Mouse (Mus musculus): ENCODE data around the gene Celsr1. TPM values are rescaled to one million over a fixed set of nuclear protein-coding genes. Genes with fewer than 3 reads are reported as not detected.

Gene Celsr1
- polyA plus RNA-seq, 1 experiment from 2014 or later = 2.0 TPM

GRCm38 (mm10) chr15:86061848-86062481 lies 28.4 kb upstream of the Celsr1 start:
- peak overlapping the region; percentile 40; the same call in 1 of the 2 replicates for H3K27ac ChIP-seq (replicated peaks)
- H3K4me2 ChIP-seq (replicated peaks; ENCODE audit: low read depth) = no peak overlapping the region
- WGBS = 40% methylated on average over 6 of the region's 6 CpGs
- ATAC-seq (ENCODE audit: low FRiP score, low TSS enrichment) = no peak
- no peak overlapping the region for H3K9ac ChIP-seq (ENCODE audit: low read length)
- H3K4me1 ChIP-seq (replicated peaks; ENCODE audit: control insufficient read depth, insufficient read depth) = peaks cover 12% of the 10 kb centered on the region; the same call in 1 of the 2 replicates
- no peaks in the 10 kb centered on the region for H3K27me3 ChIP-seq (ENCODE audit: control insufficient read depth, insufficient read depth, low read length)
- no peak overlapping the region for H3K4me3 ChIP-seq (ENCODE audit: low read depth, low read length)
- no peaks in the 10 kb centered on the region for H3K9me3 ChIP-seq (ENCODE audit: control insufficient read depth, low read length)
- DNase-seq (ENCODE audit: low spot score) = no peak
- H3K36me3 ChIP-seq (ENCODE audit: control insufficient read depth, insufficient read depth, low read length) = no peaks in the 10 kb centered on the region
- TF ChIP-seq EP300 (optimal IDR thresholded peaks at IDR 0.05) = no peak
- no peak for TF ChIP-seq CTCF (IDR thresholded peaks at IDR 0.05; ENCODE audit: low read depth)

DNA sequence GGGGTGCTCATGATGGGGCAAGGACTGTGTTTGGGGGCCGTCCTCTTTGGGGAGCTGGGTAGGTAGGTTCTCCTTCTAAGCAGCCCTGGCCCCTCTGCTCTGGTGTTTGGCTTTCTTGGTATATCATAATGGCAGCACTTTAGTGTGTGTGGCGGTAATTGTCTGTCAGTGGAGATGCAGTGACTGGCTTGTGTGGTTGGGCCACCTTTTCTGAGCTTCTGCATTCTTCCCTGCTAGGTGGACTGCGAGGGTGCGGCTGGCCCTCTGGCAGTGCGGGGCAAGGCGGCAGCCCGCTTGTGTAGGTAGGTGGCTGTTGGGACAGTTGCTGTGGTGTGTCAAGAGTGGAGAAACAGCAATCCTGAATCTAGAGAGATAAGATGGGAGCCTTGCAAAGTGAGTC lies 27.6 kb upstream of the Celsr1 start:
- no peaks in the 10 kb centered on the region for H3K36me3 ChIP-seq (ENCODE audit: control insufficient read depth, insufficient read depth, low read length)
- H3K9me3 ChIP-seq (ENCODE audit: control insufficient read depth, low read length) = no peaks in the 10 kb centered on the region
- H3K4me3 ChIP-seq (ENCODE audit: low read depth, low read length) = no peak overlapping the region
- peaks cover 9% of the 10 kb centered on the region; the same call in 1 of the 2 replicates for H3K4me1 ChIP-seq (replicated peaks; ENCODE audit: control insufficient read depth, insufficient read depth)
- WGBS = 81% methylated on average over 7 of the region's 7 CpGs
- no peaks in the 10 kb centered on the region for H3K27me3 ChIP-seq (ENCODE audit: control insufficient read depth, insufficient read depth, low read length)
- DNase-seq (ENCODE audit: low spot score) = no peak
- H3K27ac ChIP-seq (replicated peaks) = peak overlapping the region; percentile 73
- H3K9ac ChIP-seq (ENCODE audit: low read length) = no peak overlapping the region
- TF ChIP-seq CTCF (IDR thresholded peaks at IDR 0.05; ENCODE audit: low read depth) (no peak), EP300 (optimal IDR thresholded peaks at IDR 0.05) (no peak)
- peak overlapping the region; percentile 98; the same call in 1 of the 2 replicates for H3K4me2 ChIP-seq (replicated peaks; ENCODE audit: low read depth)
- no peak for ATAC-seq (ENCODE audit: low FRiP score, low TSS enrichment)

DNA sequence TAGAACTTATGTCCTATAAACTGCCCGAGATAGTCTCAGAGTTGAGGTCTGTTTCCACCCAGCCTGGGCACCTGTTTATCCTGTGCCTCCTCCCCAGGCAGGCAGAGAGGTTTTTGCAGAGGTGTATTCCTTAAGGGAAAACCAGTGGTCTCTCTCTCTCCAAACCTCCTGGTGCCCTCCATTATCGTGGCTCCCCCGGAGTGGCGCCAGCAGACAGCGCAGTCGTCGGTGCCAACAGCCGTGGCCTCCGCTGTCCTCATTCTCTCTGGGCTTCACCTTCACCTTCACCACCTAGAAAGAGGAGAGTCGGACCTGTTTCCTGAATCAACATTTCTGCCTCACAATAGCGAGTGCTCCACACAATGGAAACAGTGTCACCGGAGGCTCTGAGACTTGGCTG lies 27.0 kb upstream of the Celsr1 start:
- 65% methylated on average over 12 of the region's 12 CpGs for WGBS
- Histone ChIP-seq H3K9me3 (ENCODE audit: control insufficient read depth, low read length) (no peaks in the 10 kb centered on the region), H3K9ac (ENCODE audit: low read length) (no peak overlapping the region; the same call in 1 of the 2 replicates), H3K36me3 (ENCODE audit: control insufficient read depth, insufficient read depth, low read length) (no peaks in the 10 kb centered on the region), H3K4me1 (replicated peaks; ENCODE audit: control insufficient read depth, insufficient read depth) (peaks cover 9% of the 10 kb centered on the region; the same call in 1 of the 2 replicates), H3K4me2 (replicated peaks; ENCODE audit: low read depth) (peak overlapping the region; percentile 98; the same call in 1 of the 2 replicates), H3K27ac (replicated peaks) (peak overlapping the region; percentile 18; the same call in 1 of the 2 replicates), H3K4me3 (ENCODE audit: low read depth, low read length) (peak overlapping the region; percentile 12; the same call in 1 of the 2 replicates), H3K27me3 (ENCODE audit: control insufficient read depth, insufficient read depth, low read length) (no peaks in the 10 kb centered on the region)
- TF ChIP-seq CTCF (IDR thresholded peaks at IDR 0.05; ENCODE audit: low read depth) (no peak), EP300 (optimal IDR thresholded peaks at IDR 0.05) (no peak)
- DNase-seq (ENCODE audit: low spot score) (no peak), ATAC-seq (ENCODE audit: low FRiP score, low TSS enrichment) (no peak)

DNA sequence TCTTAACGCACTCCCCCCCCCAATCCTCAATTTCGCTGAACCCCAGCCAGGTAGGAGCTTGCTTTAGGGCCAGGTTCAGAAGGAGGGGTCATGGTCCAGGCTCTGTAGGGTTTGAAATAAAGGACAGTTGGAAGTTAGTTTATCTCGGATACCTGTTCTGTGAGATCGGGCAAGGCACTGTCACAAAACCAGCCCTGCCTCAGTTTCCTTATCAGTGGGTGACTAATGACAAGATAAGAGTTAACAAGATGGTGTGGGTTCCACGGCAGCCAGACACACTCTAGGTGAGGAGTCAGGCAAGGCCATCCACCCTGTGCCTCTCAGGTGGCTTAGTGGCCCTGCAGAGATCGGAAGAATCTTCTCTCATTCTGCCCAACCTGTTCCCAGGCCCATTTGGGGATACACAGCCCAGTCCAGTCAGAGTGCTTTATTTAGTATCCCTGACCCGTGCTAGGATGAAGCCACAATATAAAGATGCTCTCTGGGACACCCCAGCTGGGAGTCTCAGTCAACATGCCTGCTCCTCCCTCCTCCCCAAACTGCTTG lies 26.3 kb upstream of the Celsr1 start:
- H3K27me3 ChIP-seq (ENCODE audit: control insufficient read depth, insufficient read depth, low read length) = no peaks in the 10 kb centered on the region
- peak overlapping the region; percentile 98 for H3K4me2 ChIP-seq (replicated peaks; ENCODE audit: low read depth)
- no peak for TF ChIP-seq CTCF (IDR thresholded peaks at IDR 0.05; ENCODE audit: low read depth)
- TF ChIP-seq EP300 (optimal IDR thresholded peaks at IDR 0.05) = no peak
- H3K9ac ChIP-seq (ENCODE audit: low read length) = peak overlapping the region; percentile 31; the same call in 1 of the 2 replicates
- no peaks in the 10 kb centered on the region for H3K9me3 ChIP-seq (ENCODE audit: control insufficient read depth, low read length)
- DNase-seq (ENCODE audit: low spot score) (no peak), ATAC-seq (ENCODE audit: low FRiP score, low TSS enrichment) (no peak)
- H3K4me3 ChIP-seq (ENCODE audit: low read depth, low read length) = peak overlapping the region; percentile 82; the same call in 1 of the 2 replicates
- 66% methylated on average over 7 of the region's 7 CpGs for WGBS
- H3K27ac ChIP-seq (replicated peaks) = peak overlapping the region; percentile 18; the same call in 1 of the 2 replicates
- H3K4me1 ChIP-seq (replicated peaks; ENCODE audit: control insufficient read depth, insufficient read depth) = peaks cover 9% of the 10 kb centered on the region; the same call in 1 of the 2 replicates
- H3K36me3 ChIP-seq (ENCODE audit: control insufficient read depth, insufficient read depth, low read length) = no peaks in the 10 kb centered on the region

DNA sequence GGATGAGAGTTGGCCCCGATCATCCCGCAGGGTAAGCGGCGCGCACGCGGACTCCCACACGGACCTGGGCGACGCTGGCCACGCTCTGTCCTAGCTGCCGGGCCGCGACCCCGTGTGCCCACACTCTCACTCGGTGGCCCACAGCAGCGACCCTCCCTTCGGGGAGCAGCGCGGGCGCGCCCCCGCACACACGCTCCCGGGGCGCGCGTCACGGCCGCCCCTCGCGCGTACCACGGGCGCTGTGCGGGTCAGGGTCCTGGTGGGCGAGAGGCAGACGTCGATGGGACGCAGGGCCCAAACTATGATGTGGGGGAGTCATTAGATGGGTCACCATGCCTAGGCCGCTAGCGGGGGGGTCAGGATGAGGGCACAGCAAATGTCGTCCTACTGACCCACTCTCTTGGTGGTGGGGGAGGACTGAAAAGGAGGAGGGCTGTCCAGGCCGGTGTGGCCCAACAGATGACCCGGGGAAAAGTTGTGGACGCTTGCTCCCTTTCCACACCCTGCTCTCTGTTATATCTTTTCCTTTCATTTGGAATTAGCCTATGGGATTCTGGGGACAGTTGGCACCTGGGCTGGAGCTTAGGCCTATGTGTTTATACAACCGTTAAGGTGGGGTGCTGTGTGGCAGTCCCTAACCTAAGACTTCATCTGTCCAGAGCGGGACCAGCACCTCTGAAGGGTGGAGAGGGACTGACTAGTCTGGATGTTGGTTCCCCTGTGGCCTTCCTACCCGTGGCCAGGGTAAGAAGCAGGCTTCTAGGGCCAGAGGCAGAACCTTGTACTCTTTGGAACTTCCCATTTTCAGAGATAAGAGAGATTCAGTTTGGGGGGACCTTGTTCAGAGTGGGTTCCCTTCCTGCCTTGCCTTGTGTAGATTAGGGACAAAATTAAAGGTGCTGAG lies 25.6 kb upstream of the Celsr1 start:
- DNase-seq (ENCODE audit: low spot score) = no peak

More for the DNA sequence above, 25.6 kb upstream of the Celsr1 start:
- H3K9me3 ChIP-seq (ENCODE audit: control insufficient read depth, low read length) = no peaks in the 10 kb centered on the region
- H3K36me3 ChIP-seq (ENCODE audit: control insufficient read depth, insufficient read depth, low read length) = no peaks in the 10 kb centered on the region; the same call in 1 of the 2 replicates
- no peaks in the 10 kb centered on the region for H3K27me3 ChIP-seq (ENCODE audit: control insufficient read depth, insufficient read depth, low read length)
- peaks cover 9% of the 10 kb centered on the region; the same call in 1 of the 2 replicates for H3K4me1 ChIP-seq (replicated peaks; ENCODE audit: control insufficient read depth, insufficient read depth)
- TF ChIP-seq CTCF (IDR thresholded peaks at IDR 0.05; ENCODE audit: low read depth) = no peak
- no peak for TF ChIP-seq EP300 (optimal IDR thresholded peaks at IDR 0.05)
- H3K4me3 ChIP-seq (ENCODE audit: low read depth, low read length) = peak overlapping the region; percentile 82
- ATAC-seq (ENCODE audit: low FRiP score, low TSS enrichment) = peak; percentile 28
- WGBS = 4% methylated on average over 36 of the region's 49 CpGs
- peak overlapping the region; percentile 87 for H3K27ac ChIP-seq (replicated peaks)
- peak overlapping the region; percentile 92 for H3K9ac ChIP-seq (ENCODE audit: low read length)
- H3K4me2 ChIP-seq (replicated peaks; ENCODE audit: low read depth) = peak overlapping the region; percentile 98

Measured in stomach, postnatal 0 days (tissue).